Mouse (Mus musculus) thymus, adult 2 months (tissue): ENCODE measurements at regions not wholly inside any gene's neighbourhood (a gene's known extent, or its start where the extent isn't known, plus 50 kb on each side); places are given as distances from the start of the nearest gene placed in this dataset.

Experiments
- DNase-seq: peaks from one replicate; pipeline ENCODE4 v3.0.0; 2021
- H3K27ac ChIP-seq: fragments of 200-500 bp; 2 replicates; pipeline ENCODE4 v1.5.1; 2012; ENCODE audit warnings: low read length, control low read depth; ENCODE audit not compliant: control insufficient read depth, insufficient read depth
- H3K27me3 ChIP-seq: fragments of 200-500 bp; 2 replicates; pipeline ENCODE4 v1.6.1; 2012; ENCODE audit warnings: mild to moderate bottlenecking, low read length, moderate library complexity, mixed read lengths; ENCODE audit not compliant: control insufficient read depth, insufficient read depth
- H3K36me3 ChIP-seq: fragments of 200-500 bp; 2 replicates; pipeline ENCODE4 v1.6.1; 2012; ENCODE audit warnings: mild to moderate bottlenecking, low read length, moderate library complexity; ENCODE audit not compliant: control insufficient read depth, insufficient read depth
- H3K4me1 ChIP-seq: fragments of 200-500 bp; replicated peaks from 2 replicates; pipeline ENCODE4 v1.6.1; 2012; ENCODE audit warnings: low read length; ENCODE audit not compliant: control insufficient read depth, insufficient read depth
- H3K4me3 ChIP-seq: fragments of 200-500 bp; 2 replicates; pipeline ENCODE4 v1.5.1; 2012; ENCODE audit warnings: mild to moderate bottlenecking, low read length, control low read depth, moderate library complexity; ENCODE audit not compliant: control insufficient read depth, insufficient read depth
- CTCF ChIP-seq: fragments of 200-500 bp; IDR thresholded peaks from 2 replicates; pipeline ENCODE4 v1.5.1; 2012; ENCODE audit warnings: mild to moderate bottlenecking, control low read depth, low read length, moderate library complexity, borderline replicate concordance; ENCODE audit not compliant: control insufficient read depth, poor library complexity, insufficient read depth; ENCODE audit errors: extremely low read depth
- POLR2A ChIP-seq: fragments of 200-500 bp; IDR thresholded peaks from 2 replicates; pipeline ENCODE4 v1.6.1; 2012; ENCODE audit warnings: mild to moderate bottlenecking, low read length, control low read depth, moderate library complexity; ENCODE audit not compliant: control insufficient read depth, poor library complexity, insufficient read depth; ENCODE audit errors: extremely low read depth
- WGBS: fragments of 180-500 bp; shearing (Covaris S2); methylation state at CpG from one replicate; pipeline ENCODE4 v1.1.7; 2018; 5-methylcytosine and 5-hydroxymethylcytosine counted together

GRCm38 (mm10) chr19:60408436-60408835 lies 59.7 kb downstream of the Prlhr start:
- H3K27ac ChIP-seq: no peak overlapping the region
- no peaks in the 10 kb centered on the region for H3K27me3 ChIP-seq
- no peaks in the 10 kb centered on the region for H3K36me3 ChIP-seq
- no peak overlapping the region for H3K4me3 ChIP-seq
- DNase-seq: no peak
- H3K4me1 ChIP-seq: no peaks in the 10 kb centered on the region
- 88% methylated on average over 3 of the region's 3 CpGs for WGBS
- TF ChIP-seq CTCF (no peak), POLR2A (no peak)

GRCm38 (mm10) chr19:60399425-60399824 lies 68.7 kb downstream of the Prlhr start:
- Histone ChIP-seq H3K27me3 (no peaks in the 10 kb centered on the region), H3K4me3 (no peak overlapping the region), H3K27ac (no peak overlapping the region), H3K4me1 (no peaks in the 10 kb centered on the region), H3K36me3 (no peaks in the 10 kb centered on the region)
- 90% methylated on average over 3 of the region's 3 CpGs for WGBS
- TF ChIP-seq POLR2A (no peak), CTCF (no peak)
- no peak for DNase-seq

GRCm38 (mm10) chr19:60397666-60398065 lies 70.4 kb downstream of the Prlhr start:
- 98% methylated on average over 1 of the region's 1 CpGs for WGBS
- Histone ChIP-seq H3K27ac (no peak overlapping the region), H3K36me3 (no peaks in the 10 kb centered on the region), H3K27me3 (no peaks in the 10 kb centered on the region), H3K4me1 (no peaks in the 10 kb centered on the region), H3K4me3 (no peak overlapping the region)
- DNase-seq: no peak
- no peak for TF ChIP-seq CTCF
- no peak for TF ChIP-seq POLR2A

GRCm38 (mm10) chr19:60396604-60397003 lies 71.5 kb downstream of the Prlhr start:
- Histone ChIP-seq H3K4me3 (no peak overlapping the region), H3K27ac (no peak overlapping the region)

GRCm38 (mm10) chr19:60386563-60387241 lies 81.4 kb downstream of the Prlhr start:
- DNase-seq: no peak
- Histone ChIP-seq H3K27me3 (no peaks in the 10 kb centered on the region), H3K27ac (no peak overlapping the region), H3K36me3 (no peaks in the 10 kb centered on the region), H3K4me1 (no peaks in the 10 kb centered on the region), H3K4me3 (no peak overlapping the region)
- TF ChIP-seq CTCF (no peak), POLR2A (no peak)
- WGBS: 69% methylated on average over 3 of the region's 3 CpGs

More at GRCm38 (mm10) chr19:60396604-60397003, 71.5 kb downstream of the Prlhr start:
- Histone ChIP-seq H3K27me3 (no peaks in the 10 kb centered on the region), H3K36me3 (no peaks in the 10 kb centered on the region), H3K4me1 (no peaks in the 10 kb centered on the region)
- TF ChIP-seq POLR2A: no peak
- no peak for DNase-seq
- WGBS: 77% methylated on average over 5 of the region's 5 CpGs

GRCm38 (mm10) chr19:60384721-60385120 lies 83.4 kb downstream of the Prlhr start:
- TF ChIP-seq CTCF (no peak), POLR2A (no peak)
- no peak for DNase-seq
- H3K4me3 ChIP-seq: no peak overlapping the region
- H3K36me3 ChIP-seq: no peaks in the 10 kb centered on the region
- no peaks in the 10 kb centered on the region for H3K27me3 ChIP-seq
- H3K4me1 ChIP-seq: no peaks in the 10 kb centered on the region
- WGBS: 77% methylated on average over 5 of the region's 5 CpGs
- H3K27ac ChIP-seq: no peak overlapping the region

GRCm38 (mm10) chr19:60382661-60383060 lies 85.4 kb downstream of the Prlhr start:
- H3K4me1 ChIP-seq: no peaks in the 10 kb centered on the region
- no peak for DNase-seq
- TF ChIP-seq POLR2A: no peak
- no peak for TF ChIP-seq CTCF
- no peak overlapping the region for H3K27ac ChIP-seq
- H3K4me3 ChIP-seq: no peak overlapping the region
- no peaks in the 10 kb centered on the region for H3K36me3 ChIP-seq
- H3K27me3 ChIP-seq: no peaks in the 10 kb centered on the region
